Mouse (Mus musculus) urinary bladder, postnatal 36 days (tissue): ENCODE results near the gene Mtfmt.

Experiments used
- DNase-seq, 2 experiments: peaks; one replicate each; pipeline ENCODE4 v3.0.0; 2022; ENCODE audit warnings: low spot score in 2 of 2, mixed read lengths in 1 of 2

Gene Mtfmt

GRCm38 (mm10) chr9:65427511-65427910 is 8.1 kb upstream of the Mtfmt start:
- no peak for DNase-seq

- no peak for DNase-seq
Observed at GRCm38 (mm10) chr9:65428003-65428402, 7.6 kb upstream of the Mtfmt start.

- DNase-seq, result no peak
Observed at GRCm38 (mm10) chr9:65430401-65430800, 5.2 kb upstream of the Mtfmt start.

- no peak for DNase-seq
Observed at GRCm38 (mm10) chr9:65430921-65431320, 4.7 kb upstream of the Mtfmt start.

GRCm38 (mm10) chr9:65432236-65432635 is 3.3 kb upstream of the Mtfmt start:
- DNase-seq, result peak; percentile 82 to 83

GRCm38 (mm10) chr9:65434140-65434539 is 1.4 kb upstream of the Mtfmt start:
- DNase-seq, result peak; percentile 17 to 20

GRCm38 (mm10) chr9:65435211-65435610 is 371 bp upstream of the Mtfmt start:
- DNase-seq, result no peak

- DNase-seq, result no peak
Observed at GRCm38 (mm10) chr9:65444692-65445091, 9.1 kb downstream of the Mtfmt start.

GRCm38 (mm10) chr9:65447951-65448350 is 12.4 kb downstream of the Mtfmt start:
- no peak for DNase-seq

- DNase-seq, result no peak
Observed at GRCm38 (mm10) chr9:65458975-65459374, 23.4 kb downstream of the Mtfmt start.

- no peak for DNase-seq
Observed at GRCm38 (mm10) chr9:65460198-65460597, 24.6 kb downstream of the Mtfmt start.

GRCm38 (mm10) chr9:65460732-65461442 is 25.3 kb downstream of the Mtfmt start, which contains the start of gene Spg21:
TSS of gene Spg21 (plus strand) at chr9:65460947.
- peak; percentile 97 for DNase-seq

GRCm38 (mm10) chr9:65462544-65462943 is 27.0 kb downstream of the Mtfmt start:
- no peak for DNase-seq

- peak in 1 of 2 experiments; percentile 49 for DNase-seq
Observed at GRCm38 (mm10) chr9:65464161-65464560, 28.6 kb downstream of the Mtfmt start.

- DNase-seq, result no peak
Observed at GRCm38 (mm10) chr9:65465241-65465640, 29.7 kb downstream of the Mtfmt start.

- no peak for DNase-seq
Observed at GRCm38 (mm10) chr9:65467686-65468085, 32.1 kb downstream of the Mtfmt start.

- DNase-seq, result no peak
Observed at GRCm38 (mm10) chr9:65472769-65473168, 37.2 kb downstream of the Mtfmt start.

GRCm38 (mm10) chr9:65479158-65479557 is 43.6 kb downstream of the Mtfmt start:
- DNase-seq, result no peak

- DNase-seq, result no peak
Observed at GRCm38 (mm10) chr9:65480071-65480470, 44.5 kb downstream of the Mtfmt start.

- no peak for DNase-seq
Observed at GRCm38 (mm10) chr9:65491476-65491875, 55.9 kb downstream of the Mtfmt start.

GRCm38 (mm10) chr9:65492351-65492750 is 56.8 kb downstream of the Mtfmt start:
- DNase-seq, result no peak

- peak in 1 of 2 experiments; percentile 20 for DNase-seq
Observed at GRCm38 (mm10) chr9:65492851-65493250, 57.3 kb downstream of the Mtfmt start.

GRCm38 (mm10) chr9:65502146-65502545 is 66.6 kb downstream of the Mtfmt start:
- DNase-seq, result no peak
